Mouse (Mus musculus) thymus, adult 2 months (tissue): ENCODE measurements around the gene Hps4. TPM values are rescaled to one million over a fixed set of nuclear protein-coding genes. Genes with fewer than 3 reads are reported as not detected.

Experiments used
- DNase-seq: peaks from one replicate; pipeline ENCODE4 v3.0.0; 2021
- H3K27ac ChIP-seq: fragments of 200-500 bp; 2 replicates; pipeline ENCODE4 v1.5.1; 2012; ENCODE audit warnings: low read length, control low read depth; ENCODE audit not compliant: control insufficient read depth, insufficient read depth
- H3K27me3 ChIP-seq: fragments of 200-500 bp; 2 replicates; pipeline ENCODE4 v1.6.1; 2012; ENCODE audit warnings: mild to moderate bottlenecking, low read length, moderate library complexity, mixed read lengths; ENCODE audit not compliant: control insufficient read depth, insufficient read depth
- H3K36me3 ChIP-seq: fragments of 200-500 bp; 2 replicates; pipeline ENCODE4 v1.6.1; 2012; ENCODE audit warnings: mild to moderate bottlenecking, low read length, moderate library complexity; ENCODE audit not compliant: control insufficient read depth, insufficient read depth
- H3K4me1 ChIP-seq: fragments of 200-500 bp; replicated peaks from 2 replicates; pipeline ENCODE4 v1.6.1; 2012; ENCODE audit warnings: low read length; ENCODE audit not compliant: control insufficient read depth, insufficient read depth
- H3K4me3 ChIP-seq: fragments of 200-500 bp; 2 replicates; pipeline ENCODE4 v1.5.1; 2012; ENCODE audit warnings: mild to moderate bottlenecking, low read length, control low read depth, moderate library complexity; ENCODE audit not compliant: control insufficient read depth, insufficient read depth
- CTCF ChIP-seq: fragments of 200-500 bp; IDR thresholded peaks from 2 replicates; pipeline ENCODE4 v1.5.1; 2012; ENCODE audit warnings: mild to moderate bottlenecking, control low read depth, low read length, moderate library complexity, borderline replicate concordance; ENCODE audit not compliant: control insufficient read depth, poor library complexity, insufficient read depth; ENCODE audit errors: extremely low read depth
- POLR2A ChIP-seq: fragments of 200-500 bp; IDR thresholded peaks from 2 replicates; pipeline ENCODE4 v1.6.1; 2012; ENCODE audit warnings: mild to moderate bottlenecking, low read length, control low read depth, moderate library complexity; ENCODE audit not compliant: control insufficient read depth, poor library complexity, insufficient read depth; ENCODE audit errors: extremely low read depth
- WGBS: fragments of 180-500 bp; shearing (Covaris S2); methylation state at CpG from one replicate; pipeline ENCODE4 v1.1.7; 2018; 5-methylcytosine and 5-hydroxymethylcytosine counted together
- polyA plus RNA-seq: library from polyadenylated mRNA; depleted of rRNA; stranded (reverse); fragments of >200 nt; gene quantifications from 2 replicates; pipeline ENCODE4 v1.2.3, GENCODE M21; 2012; rRNA removed

Hps4 gene
- polyA plus RNA-seq, 1 experiment = 52.8 TPM

- no peak for TF ChIP-seq POLR2A
- TF ChIP-seq CTCF = no peak
- H3K4me3 ChIP-seq = no peak overlapping the region
- no peak for DNase-seq
- H3K27ac ChIP-seq = no peak overlapping the region
- H3K36me3 ChIP-seq = no peaks in the 10 kb centered on the region
- H3K27me3 ChIP-seq = no peaks in the 10 kb centered on the region
- no peaks in the 10 kb centered on the region for H3K4me1 ChIP-seq
- 76% methylated on average over 4 of the region's 4 CpGs for WGBS
Observed at GRCm38 (mm10) chr5:112418023-112418422, 75.1 kb downstream of the Hps4 start.

GRCm38 (mm10) chr5:112419535-112419934 is 76.7 kb downstream of the Hps4 start:
- no peaks in the 10 kb centered on the region for H3K36me3 ChIP-seq
- DNase-seq = no peak
- no peak overlapping the region for H3K27ac ChIP-seq
- H3K27me3 ChIP-seq = no peaks in the 10 kb centered on the region
- H3K4me3 ChIP-seq = no peak overlapping the region
- WGBS = 65% methylated on average over 12 of the region's 12 CpGs
- TF ChIP-seq POLR2A = no peak
- no peak for TF ChIP-seq CTCF
- no peaks in the 10 kb centered on the region for H3K4me1 ChIP-seq

DNA sequence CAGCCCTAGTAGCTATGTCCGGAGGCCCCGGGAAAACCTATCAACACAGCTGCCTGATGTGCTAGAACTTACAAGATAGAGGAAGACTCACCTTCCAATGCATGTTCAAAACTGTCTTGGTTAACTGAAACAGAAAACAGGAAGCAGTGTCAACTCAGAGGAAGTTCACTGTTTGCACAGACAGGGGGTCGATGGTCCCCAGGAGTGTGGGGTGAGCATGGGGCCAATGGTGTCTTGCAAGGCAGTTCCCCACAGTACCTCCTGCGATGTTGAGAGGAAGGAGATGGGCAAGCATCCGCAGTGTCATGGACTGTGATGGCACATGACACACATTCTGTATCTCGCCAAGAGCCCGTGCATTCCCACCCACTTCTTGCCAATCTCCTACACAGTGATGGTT is 83.8 kb downstream of the Hps4 start:
- H3K4me1 ChIP-seq = peaks cover 8% of the 10 kb centered on the region
- TF ChIP-seq POLR2A (no peak), CTCF (no peak)
- 23% methylated on average over 7 of the region's 7 CpGs for WGBS
- no peak overlapping the region for H3K4me3 ChIP-seq
- no peak overlapping the region for H3K27ac ChIP-seq
- DNase-seq = no peak
- H3K27me3 ChIP-seq = no peaks in the 10 kb centered on the region
- no peaks in the 10 kb centered on the region for H3K36me3 ChIP-seq

GRCm38 (mm10) chr5:112427283-112427682 is 84.4 kb downstream of the Hps4 start:
- peak; percentile 45; the same call in 1 of the 2 replicates for TF ChIP-seq CTCF
- no peak for TF ChIP-seq POLR2A
- peaks cover 8% of the 10 kb centered on the region for H3K4me1 ChIP-seq
- H3K36me3 ChIP-seq = no peaks in the 10 kb centered on the region
- DNase-seq = peak; percentile 65
- H3K27ac ChIP-seq = no peak overlapping the region
- no peak overlapping the region for H3K4me3 ChIP-seq
- no peaks in the 10 kb centered on the region for H3K27me3 ChIP-seq
- 52% methylated on average over 2 of the region's 2 CpGs for WGBS

Other genes with a start within 250 kb of the Hps4 start
- 0.41 and 3.1 TPM in 2 replicates for gene Cryba4, start 90.6 kb upstream of the Hps4 start, polyA plus RNA-seq
- 0.15 and 0.40 TPM in 2 replicates for gene Crybb1, start 87.3 kb upstream of the Hps4 start, polyA plus RNA-seq
- 62.7 and 63.5 TPM in 2 replicates for gene Tpst2, start 66.4 kb upstream of the Hps4 start, polyA plus RNA-seq
- 58.9 and 63.2 TPM in 2 replicates for gene Tfip11, start 16.7 kb upstream of the Hps4 start, polyA plus RNA-seq
- gene Srrd, start within 50 bp of the Hps4 start, polyA plus RNA-seq = 56.2 and 64.4 TPM in 2 replicates
- gene Gm6583, start 12.9 kb downstream of the Hps4 start, polyA plus RNA-seq = not detected in 2 replicates
- 0.05 and 0.67 TPM in 2 replicates for gene Asphd2, start 51.8 kb downstream of the Hps4 start, polyA plus RNA-seq
- gene Gm6588, start 106.3 kb downstream of the Hps4 start, polyA plus RNA-seq = 0.07 TPM in 1 of 2 replicates, not detected in the other
- 1.5 and 1.8 TPM in 2 replicates for gene Sez6l, start 234.1 kb downstream of the Hps4 start, polyA plus RNA-seq